Mouse (Mus musculus) heart, postnatal 0 days (tissue): ENCODE results near the gene Ttc4. TPM values are rescaled to one million over a fixed set of nuclear protein-coding genes. Genes with fewer than 3 reads are reported as not detected.

ENCODE experiments used
- ATAC-seq: fragments of 200-750 bp; cut with Nextera tagmentation; 2 replicates; pipeline ENCODE4 v1.8.0; 2017; ENCODE audit warnings: low read depth, moderate number of reproducible peaks, moderate library complexity; ENCODE audit not compliant: insufficient read depth
- DNase-seq: peaks from one replicate; pipeline ENCODE4 v3.0.0-alpha.2; 2016; ENCODE audit warnings: low spot score
- H3K27ac ChIP-seq: fragments of 300-500 bp; sonication (generic); 2 replicates; pipeline ENCODE4 v1.5.1; 2014; ENCODE audit warnings: low read depth, mild to moderate bottlenecking
- H3K27me3 ChIP-seq: fragments of 300-500 bp; sonication (generic); 2 replicates; pipeline ENCODE4 v1.6.1; 2014; ENCODE audit warnings: low read length, mixed read lengths; ENCODE audit not compliant: control insufficient read depth, insufficient read depth
- H3K36me3 ChIP-seq: fragments of 300-500 bp; sonication (generic); replicated peaks from 2 replicates; pipeline ENCODE4 v1.6.1; 2014; ENCODE audit warnings: low read length, mixed read lengths; ENCODE audit not compliant: control insufficient read depth, insufficient read depth
- H3K4me1 ChIP-seq: fragments of 300-500 bp; sonication (generic); 2 replicates; pipeline ENCODE4 v1.6.1; 2014; ENCODE audit warnings: antibody characterized with exemption; ENCODE audit not compliant: control insufficient read depth, insufficient read depth
- H3K4me2 ChIP-seq: fragments of 300-500 bp; sonication (generic); 2 replicates; pipeline ENCODE4 v1.6.1; 2014; ENCODE audit warnings: low read depth, mild to moderate bottlenecking, low read length, moderate library complexity
- H3K4me3 ChIP-seq: fragments of 300-500 bp; sonication (generic); 2 replicates; pipeline ENCODE4 v1.5.1; 2014; ENCODE audit warnings: low read depth, low read length
- H3K9ac ChIP-seq: fragments of 300-500 bp; sonication (generic); replicated peaks from 2 replicates; pipeline ENCODE4 v1.6.1; 2014; ENCODE audit warnings: low read depth, low read length, mixed read lengths
- H3K9me3 ChIP-seq: fragments of 300-500 bp; sonication (generic); replicated peaks from 2 replicates; pipeline ENCODE4 v1.6.1; 2016; ENCODE audit warnings: low read length; ENCODE audit not compliant: control insufficient read depth
- CTCF ChIP-seq: IDR thresholded peaks from 2 replicates; pipeline ENCODE4 v1.5.1; 2016; ENCODE audit warnings: antibody characterized with exemption, control low read depth, low read depth
- EP300 ChIP-seq: IDR thresholded peaks from 2 replicates; pipeline ENCODE4 v1.6.1; 2016; ENCODE audit warnings: antibody characterized with exemption, low read depth
- WGBS: fragments of 180-500 bp; shearing (Covaris S2); extraction: QIAGEN DNeasy Blood & Tissue Kit; methylation state at CpG from one replicate; pipeline ENCODE4 v1.1.7; 2014; 5-methylcytosine and 5-hydroxymethylcytosine counted together
- polyA plus RNA-seq: library from polyadenylated mRNA; unstranded; fragments of >200 nt; fragmentation: Nextera tagmentation; extraction: Ambion mirVana; gene quantifications from 2 replicates; pipeline ENCODE4 v1.2.1, GENCODE M21; 2015
- total RNA-seq: library from RNA; depleted of rRNA; stranded (reverse); fragments of >200 nt; gene quantifications from 2 replicates; pipeline ENCODE4 v1.2.3, GENCODE M21; 2014; ENCODE audit warnings: low replicate concordance

Ttc4 gene
- total and polyA plus RNA-seq, 2 experiments from 2014 or later, result 30.5 to 60.1 TPM

DNA sequence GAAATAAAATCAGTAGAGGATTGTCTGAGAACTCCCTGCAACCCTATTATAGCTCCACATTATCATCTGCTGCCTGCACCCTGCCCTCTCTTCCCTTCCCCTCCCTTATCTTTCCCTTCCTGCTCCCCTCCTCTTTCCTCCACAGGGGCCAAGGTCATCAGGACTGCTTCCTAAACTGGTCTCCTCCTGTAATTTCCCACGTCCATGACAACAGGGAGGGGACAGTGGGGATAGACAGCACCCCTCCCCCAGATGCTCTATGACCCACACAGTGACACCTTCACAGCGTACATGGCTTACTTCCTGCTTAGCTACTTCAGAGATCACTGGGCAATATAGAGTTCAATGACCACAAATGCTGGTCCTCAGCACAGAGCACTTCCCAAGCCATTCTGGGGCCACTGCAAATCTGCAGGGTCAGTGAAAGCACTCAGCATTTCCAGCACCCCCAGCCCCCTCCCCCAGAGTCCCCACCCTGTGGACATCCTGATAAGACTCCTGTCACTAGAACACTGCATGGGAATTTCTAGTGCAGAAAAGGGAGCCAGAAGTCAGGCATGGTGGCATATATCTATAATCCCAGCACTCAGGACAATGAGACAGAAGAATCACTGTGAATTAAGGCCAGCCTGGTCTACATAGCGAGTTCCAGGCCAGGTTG is 10.0 kb upstream of the Ttc4 start:
- ATAC-seq (peak; percentile 77), DNase-seq (peak; percentile 47)
- WGBS, result 24% methylated on average over 3 of the region's 3 CpGs

GRCm38 (mm10) chr4:106680955-106681354 is 2.2 kb upstream of the Ttc4 start:
- no peak overlapping the region for H3K27ac ChIP-seq
- H3K9me3 ChIP-seq, result no peaks in the 10 kb centered on the region
- DNase-seq (no peak), ATAC-seq (no peak)
- WGBS, result 42% methylated on average over 2 of the region's 2 CpGs
- no peak overlapping the region for H3K4me2 ChIP-seq
- H3K4me3 ChIP-seq, result no peak overlapping the region
- peaks cover 11% of the 10 kb centered on the region for H3K36me3 ChIP-seq
- H3K27me3 ChIP-seq, result no peaks in the 10 kb centered on the region
- H3K4me1 ChIP-seq, result peaks cover 5% of the 10 kb centered on the region
- TF ChIP-seq CTCF (no peak), EP300 (no peak)
- H3K9ac ChIP-seq, result no peak overlapping the region

More for the DNA sequence above, 10.0 kb upstream of the Ttc4 start:
- Histone ChIP-seq H3K36me3 (no peaks in the 10 kb centered on the region), H3K4me3 (no peak overlapping the region), H3K9me3 (no peaks in the 10 kb centered on the region), H3K27ac (peak overlapping the region; percentile 44), H3K27me3 (no peaks in the 10 kb centered on the region), H3K9ac (no peak overlapping the region), H3K4me1 (peaks cover 4% of the 10 kb centered on the region; the same call in 1 of the 2 replicates), H3K4me2 (no peak overlapping the region)
- no peak for TF ChIP-seq EP300
- no peak for TF ChIP-seq CTCF

DNA sequence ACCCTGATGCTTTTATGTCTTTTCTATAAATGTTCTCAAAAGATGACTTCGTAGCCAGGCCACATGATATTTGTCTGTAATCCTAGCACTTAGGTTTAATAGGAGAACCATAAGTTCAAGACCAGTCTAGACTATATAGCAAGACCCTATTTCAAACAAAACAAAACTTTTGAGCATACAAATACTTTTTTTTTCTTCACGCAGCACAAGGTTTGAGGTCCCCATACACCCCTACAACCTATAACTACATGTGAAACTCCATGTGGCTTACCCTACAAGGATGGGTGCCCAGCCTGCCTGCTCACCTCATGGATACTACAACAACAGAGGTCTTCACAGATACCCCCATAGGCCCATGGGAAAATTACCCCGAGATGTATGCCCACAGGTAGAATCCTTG is 408 bp upstream of the Ttc4 start:
- Histone ChIP-seq H3K4me3 (peak overlapping the region; percentile 86), H3K4me1 (peaks cover 5% of the 10 kb centered on the region), H3K36me3 (peaks cover 26% of the 10 kb centered on the region), H3K9me3 (no peaks in the 10 kb centered on the region), H3K9ac (no peak overlapping the region), H3K4me2 (peak overlapping the region; percentile 74), H3K27ac (no peak overlapping the region), H3K27me3 (no peaks in the 10 kb centered on the region)
- DNase-seq, result no peak
- ATAC-seq, result no peak
- WGBS, result 44% methylated on average over 3 of the region's 3 CpGs
- no peak for TF ChIP-seq CTCF
- TF ChIP-seq EP300, result no peak

DNA sequence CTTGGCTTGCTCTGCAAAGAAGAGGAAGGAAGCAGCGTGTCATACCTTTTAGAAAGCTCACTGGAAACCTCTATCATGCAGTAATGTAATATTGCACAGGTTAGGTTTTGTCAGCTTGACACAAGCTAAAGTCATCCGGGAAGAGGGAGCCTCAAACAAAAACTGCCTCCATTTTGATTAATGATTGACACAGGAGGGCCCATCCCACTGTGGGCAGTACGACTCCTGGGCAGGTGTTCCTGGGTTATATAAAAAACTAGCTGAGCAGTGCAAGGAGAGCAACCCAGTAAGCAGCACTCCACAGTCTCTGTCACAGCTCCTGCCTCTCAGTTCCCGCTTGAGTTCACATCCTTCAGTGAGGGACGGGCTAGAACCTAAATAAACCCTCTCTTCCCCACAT is 2.0 kb downstream of the Ttc4 start:
- Histone ChIP-seq H3K9ac (no peak overlapping the region), H3K4me1 (peaks cover 5% of the 10 kb centered on the region), H3K4me3 (no peak overlapping the region), H3K9me3 (no peaks in the 10 kb centered on the region), H3K4me2 (no peak overlapping the region), H3K27me3 (no peaks in the 10 kb centered on the region), H3K36me3 (peaks cover 49% of the 10 kb centered on the region), H3K27ac (no peak overlapping the region)
- no peak for ATAC-seq
- DNase-seq, result no peak
- TF ChIP-seq CTCF, result no peak
- TF ChIP-seq EP300, result no peak
- 89% methylated on average over 5 of the region's 5 CpGs for WGBS

- Histone ChIP-seq H3K27me3 (no peaks in the 10 kb centered on the region), H3K27ac (no peak overlapping the region), H3K9me3 (no peaks in the 10 kb centered on the region), H3K36me3 (peaks cover 94% of the 10 kb centered on the region), H3K4me1 (no peaks in the 10 kb centered on the region), H3K4me3 (no peak overlapping the region), H3K9ac (no peak overlapping the region), H3K4me2 (no peak overlapping the region)
- 85% methylated on average over 2 of the region's 2 CpGs for WGBS
- TF ChIP-seq CTCF (no peak), EP300 (no peak)
- no peak for DNase-seq
- ATAC-seq, result no peak
These were observed 12.2 kb downstream of the Ttc4 start for GRCm38 (mm10) chr4:106666546-106666945.

DNA sequence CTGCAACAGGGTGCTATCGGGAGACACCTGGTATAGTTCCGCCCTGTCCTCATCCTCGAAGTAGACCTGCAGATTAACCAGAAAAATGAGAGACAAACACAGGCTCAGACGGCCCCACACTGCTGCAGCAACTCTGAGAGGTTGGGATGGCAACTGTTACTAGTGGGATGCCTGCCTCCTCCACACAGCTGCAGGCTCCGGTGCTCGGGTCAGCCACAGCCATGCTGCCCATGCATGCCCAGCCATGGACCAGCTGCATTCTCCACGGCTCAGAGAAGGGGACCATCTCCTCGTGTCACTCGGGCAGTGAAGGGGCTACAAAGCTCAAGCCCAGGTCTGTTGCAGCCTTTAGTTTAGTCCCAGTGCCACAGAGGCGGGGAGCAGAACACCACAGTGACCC is 13.1 kb downstream of the Ttc4 start:
- Histone ChIP-seq H3K4me1 (no peaks in the 10 kb centered on the region), H3K27me3 (no peaks in the 10 kb centered on the region), H3K9ac (no peak overlapping the region), H3K27ac (no peak overlapping the region), H3K36me3 (peaks cover 94% of the 10 kb centered on the region), H3K9me3 (no peaks in the 10 kb centered on the region), H3K4me3 (no peak overlapping the region), H3K4me2 (no peak overlapping the region)
- TF ChIP-seq CTCF (no peak), EP300 (no peak)
- 88% methylated on average over 10 of the region's 10 CpGs for WGBS
- ATAC-seq (no peak), DNase-seq (no peak)
